Mouse (Mus musculus) hindbrain, postnatal 0 days (tissue): Measurements from ENCODE around the gene Crhr1. TPM values are rescaled to one million over a fixed set of nuclear protein-coding genes. Genes with fewer than 3 reads are reported as not detected.

Source experiments
- ATAC-seq: fragments of 200-750 bp; cut with Nextera tagmentation; 2 replicates; pipeline ENCODE4 v1.8.0; 2017; ENCODE audit warnings: mild to moderate bottlenecking, moderate TSS enrichment, moderate library complexity
- DNase-seq: peaks from one replicate; pipeline ENCODE4 v3.0.0-alpha.2; 2015; ENCODE audit warnings: low spot score
- H3K27ac ChIP-seq: fragments of 300-500 bp; sonication (generic); 2 replicates; pipeline ENCODE4 v1.5.1; 2014; ENCODE audit warnings: mild to moderate bottlenecking
- H3K27me3 ChIP-seq: fragments of 300-500 bp; sonication (generic); 2 replicates; pipeline ENCODE4 v1.6.1; 2014; ENCODE audit warnings: low read length, mixed read lengths; ENCODE audit not compliant: insufficient read depth
- H3K36me3 ChIP-seq: fragments of 300-500 bp; sonication (generic); 2 replicates; pipeline ENCODE4 v1.6.1; 2014; ENCODE audit warnings: low read length, mixed read lengths; ENCODE audit not compliant: insufficient read depth
- H3K4me1 ChIP-seq: fragments of 300-500 bp; sonication (generic); 2 replicates; pipeline ENCODE4 v1.6.1; 2014; ENCODE audit warnings: antibody characterized with exemption, low read length, mixed read lengths; ENCODE audit not compliant: insufficient read depth
- H3K4me2 ChIP-seq: fragments of 300-500 bp; sonication (generic); 2 replicates; pipeline ENCODE4 v1.6.1; 2014; ENCODE audit warnings: low read depth, mild to moderate bottlenecking, low read length, moderate library complexity, mixed read lengths
- H3K4me3 ChIP-seq: fragments of 300-500 bp; sonication (generic); 2 replicates; pipeline ENCODE4 v1.5.1; 2014; ENCODE audit warnings: low read length
- H3K9ac ChIP-seq: fragments of 300-500 bp; sonication (generic); replicated peaks from 2 replicates; pipeline ENCODE4 v1.6.1; 2014; ENCODE audit warnings: mild to moderate bottlenecking, low read length, moderate library complexity, mixed read lengths
- H3K9me3 ChIP-seq: fragments of 300-500 bp; sonication (generic); 2 replicates; pipeline ENCODE4 v1.6.1; 2016; ENCODE audit warnings: low read length, mixed read lengths
- CTCF ChIP-seq: IDR thresholded peaks from 2 replicates; pipeline ENCODE4 v1.5.1; 2016; ENCODE audit warnings: antibody characterized with exemption, control low read depth, low read depth
- WGBS: fragments of 180-500 bp; shearing (Covaris S2); extraction: QIAGEN DNeasy Blood & Tissue Kit; methylation state at CpG from one replicate; pipeline ENCODE4 v1.1.7; 2014; 5-methylcytosine and 5-hydroxymethylcytosine counted together
- polyA plus RNA-seq: library from polyadenylated mRNA; unstranded; fragments of >200 nt; fragmentation: Nextera tagmentation; extraction: Ambion mirVana; gene quantifications from 2 replicates; pipeline ENCODE4 v1.2.1, GENCODE M21; 2015
- total RNA-seq: library from RNA; depleted of rRNA; stranded (reverse); fragments of >200 nt; gene quantifications from 2 replicates; pipeline ENCODE4 v1.2.3, GENCODE M21; 2014

Gene Crhr1
- total and polyA plus RNA-seq, 2 experiments from 2014 or later: 6.8 to 28.0 TPM

DNA sequence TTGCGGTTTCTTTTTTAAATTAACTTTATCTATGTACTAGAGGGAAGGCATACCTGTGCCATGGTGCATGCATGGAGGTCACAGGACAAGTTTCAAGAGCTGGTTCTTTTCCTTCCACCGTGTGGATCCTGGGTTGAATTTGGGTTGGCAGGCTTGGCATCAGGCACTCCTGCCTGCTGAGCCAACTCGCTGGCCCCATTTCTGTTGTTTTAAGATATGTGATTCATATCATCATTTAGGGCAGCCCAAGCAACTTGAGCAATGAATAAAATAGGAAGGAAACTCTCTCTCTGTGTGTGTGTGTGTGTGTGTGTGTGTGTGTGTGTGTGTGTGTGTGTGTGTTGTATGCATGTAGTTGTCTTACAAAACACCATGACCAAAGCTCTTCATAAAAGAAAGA is 49.5 kb downstream of the Crhr1 start:
- Histone ChIP-seq H3K27me3 (no peaks in the 10 kb centered on the region), H3K9ac (no peak overlapping the region), H3K4me2 (no peak overlapping the region), H3K4me1 (no peaks in the 10 kb centered on the region), H3K27ac (no peak overlapping the region), H3K9me3 (no peaks in the 10 kb centered on the region), H3K36me3 (no peaks in the 10 kb centered on the region), H3K4me3 (no peak overlapping the region)
- DNase-seq: no peak
- ATAC-seq: no peak
- no peak for TF ChIP-seq CTCF
- 82% methylated on average over 3 of the region's 3 CpGs for WGBS

DNA sequence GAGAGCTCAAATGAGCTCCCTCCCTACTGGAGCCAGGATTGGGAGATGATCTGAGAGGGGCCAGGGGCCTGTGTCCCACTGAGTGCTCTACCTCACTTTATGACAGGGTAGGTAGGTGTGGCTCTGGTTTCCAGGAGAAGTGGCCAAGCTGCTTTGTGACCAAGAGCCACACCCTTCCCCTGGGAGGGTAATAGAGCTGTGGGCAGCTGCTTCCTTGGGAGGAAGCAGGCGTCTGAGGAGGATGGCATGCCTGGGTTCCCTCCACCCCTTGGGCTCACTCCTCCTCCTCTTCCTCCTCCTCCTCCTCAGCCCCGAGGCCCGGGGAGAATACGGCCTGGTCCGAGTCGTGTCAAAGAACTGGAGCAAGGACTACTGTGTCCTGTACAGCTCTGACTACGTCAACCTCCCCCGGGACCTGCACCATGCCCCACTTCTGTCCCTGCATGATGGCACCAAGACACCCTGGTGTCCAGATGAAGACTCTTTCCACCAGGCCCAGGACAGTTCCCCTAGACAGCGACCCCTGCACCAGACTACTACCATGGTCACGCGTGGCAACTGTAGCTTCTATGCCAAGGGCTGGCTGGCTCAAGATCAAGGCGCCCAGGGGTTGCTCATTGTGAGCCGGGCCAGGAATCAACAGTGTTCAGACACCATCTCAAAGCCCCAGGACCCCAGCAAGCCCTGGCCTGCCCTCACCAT is 53.6 kb downstream of the Crhr1 start, which contains the start of gene Sppl2c:
TSS of gene Sppl2c (plus strand) at position 193 of the 702 bp plus-strand sequence.
- Histone ChIP-seq H3K9ac (no peak within 1 kb of the TSS), H3K27ac (no peak within 1 kb of the TSS), H3K9me3 (no peaks in the 10 kb centered on the region), H3K4me1 (no peaks in the 10 kb centered on the region), H3K4me2 (no peak within 1 kb of the TSS), H3K36me3 (no peaks in the 10 kb centered on the region), H3K4me3 (no peak within 1 kb of the TSS), H3K27me3 (no peaks in the 10 kb centered on the region)
- TF ChIP-seq CTCF: no peak
- DNase-seq (no peak), ATAC-seq (peak; percentile 27; the same call in 1 of the 2 replicates)
- 79% methylated on average over 13 of the region's 13 CpGs for WGBS

DNA sequence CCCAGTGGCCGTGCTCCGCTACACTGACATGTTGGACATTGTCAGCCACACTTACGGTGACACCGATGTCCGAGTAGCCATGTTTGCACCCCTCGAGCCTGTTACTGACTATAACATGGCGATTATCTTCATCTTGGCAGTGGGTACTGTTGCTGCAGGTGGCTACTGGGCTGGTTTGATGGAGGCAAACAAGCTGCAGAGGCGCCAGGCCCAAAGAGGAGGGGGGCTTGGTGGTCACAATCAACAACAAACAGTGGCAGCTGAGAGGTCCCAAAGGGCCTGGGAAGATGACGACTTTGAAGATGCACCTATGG is 54.1 kb downstream of the Crhr1 start:
- H3K4me1 ChIP-seq: no peaks in the 10 kb centered on the region
- no peak for ATAC-seq

DNA sequence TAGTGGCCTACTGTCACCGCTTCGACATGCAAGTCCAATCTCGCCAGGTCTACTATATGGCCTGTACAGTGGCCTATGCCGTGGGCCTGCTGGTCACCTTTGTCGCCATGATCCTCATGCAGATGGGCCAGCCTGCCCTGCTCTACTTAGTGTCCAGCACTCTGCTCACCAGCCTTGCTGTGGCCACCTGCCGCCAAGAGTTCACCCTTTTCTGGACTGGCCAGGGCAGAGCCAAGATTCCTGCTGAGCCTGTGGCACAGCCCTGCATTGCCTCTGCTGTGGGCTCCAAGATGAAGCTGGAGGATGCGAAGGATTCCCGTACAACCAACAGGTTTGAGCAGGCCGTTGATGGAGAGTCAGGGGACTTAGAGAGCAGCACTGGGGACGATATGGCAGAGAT is 55.1 kb downstream of the Crhr1 start:
- no peak for TF ChIP-seq CTCF
- Histone ChIP-seq H3K27me3 (no peaks in the 10 kb centered on the region), H3K4me3 (no peak overlapping the region), H3K9ac (no peak overlapping the region), H3K4me1 (no peaks in the 10 kb centered on the region), H3K4me2 (no peak overlapping the region), H3K9me3 (no peaks in the 10 kb centered on the region), H3K27ac (no peak overlapping the region), H3K36me3 (no peaks in the 10 kb centered on the region)
- no peak for ATAC-seq
- no peak for DNase-seq
- WGBS: 92% methylated on average over 10 of the region's 10 CpGs

More for the DNA sequence above, 54.1 kb downstream of the Crhr1 start:
- 85% methylated on average over 9 of the region's 9 CpGs for WGBS
- Histone ChIP-seq H3K27ac (no peak overlapping the region), H3K9ac (no peak overlapping the region), H3K36me3 (no peaks in the 10 kb centered on the region), H3K9me3 (no peaks in the 10 kb centered on the region), H3K4me3 (no peak overlapping the region), H3K4me2 (no peak overlapping the region), H3K27me3 (no peaks in the 10 kb centered on the region)
- DNase-seq: no peak
- no peak for TF ChIP-seq CTCF

- Histone ChIP-seq H3K27me3 (no peaks in the 10 kb centered on the region), H3K4me1 (no peaks in the 10 kb centered on the region), H3K9ac (no peak overlapping the region), H3K4me2 (no peak overlapping the region), H3K36me3 (no peaks in the 10 kb centered on the region), H3K9me3 (no peaks in the 10 kb centered on the region), H3K4me3 (no peak overlapping the region), H3K27ac (no peak overlapping the region)
- no peak for ATAC-seq
- TF ChIP-seq CTCF: no peak
- WGBS: 49% methylated on average over 2 of the region's 2 CpGs
- DNase-seq: no peak
These were observed 57.4 kb downstream of the Crhr1 start for GRCm38 (mm10) chr11:104190008-104190407.

GRCm38 (mm10) chr11:104195382-104195781 is 62.7 kb downstream of the Crhr1 start:
- Histone ChIP-seq H3K27me3 (peaks cover 4% of the 10 kb centered on the region), H3K9me3 (no peaks in the 10 kb centered on the region), H3K9ac (no peak overlapping the region), H3K4me3 (no peak overlapping the region), H3K4me2 (0 out of 2 replicates have a peak overlapping the region, but pooled peaks have one; percentile 27), H3K36me3 (no peaks in the 10 kb centered on the region), H3K27ac (no peak overlapping the region), H3K4me1 (no peaks in the 10 kb centered on the region)
- 76% methylated on average over 11 of the region's 11 CpGs for WGBS
- ATAC-seq (no peak; the same call in 1 of the 2 replicates), DNase-seq (no peak)
- TF ChIP-seq CTCF: no peak

DNA sequence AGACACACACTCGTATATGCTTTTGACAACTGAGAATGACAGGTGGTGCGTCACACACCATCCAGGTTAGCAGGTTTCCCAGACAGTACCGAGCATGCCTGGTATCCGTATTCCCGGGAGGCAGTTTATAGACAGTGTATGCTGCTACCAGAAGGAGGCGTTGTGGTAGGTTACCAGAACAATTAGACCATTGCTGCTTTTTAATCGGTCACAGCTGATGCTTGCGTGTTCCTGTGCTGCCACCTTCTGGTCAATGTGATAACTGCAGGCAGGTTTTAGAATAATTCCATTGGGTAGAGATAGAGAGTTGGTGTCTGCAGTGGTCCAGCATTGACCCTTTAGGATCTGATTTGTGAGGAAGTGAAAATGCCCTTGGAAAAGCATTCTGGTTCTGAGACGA is 63.1 kb downstream of the Crhr1 start:
- Histone ChIP-seq H3K9me3 (no peaks in the 10 kb centered on the region), H3K9ac (no peak overlapping the region), H3K27me3 (peaks cover 4% of the 10 kb centered on the region), H3K4me1 (no peaks in the 10 kb centered on the region), H3K27ac (no peak overlapping the region), H3K4me3 (no peak overlapping the region), H3K36me3 (no peaks in the 10 kb centered on the region), H3K4me2 (0 out of 2 replicates have a peak overlapping the region, but pooled peaks have one; percentile 27)
- ATAC-seq: peak; percentile 97
- peak; percentile 96 for DNase-seq
- TF ChIP-seq CTCF: peak; percentile 100
- WGBS: 5% methylated on average over 9 of the region's 9 CpGs
